Mouse (Mus musculus) brain, adult 10 weeks (tissue): Measurements from ENCODE around the gene Fktn. TPM values are rescaled to one million over a fixed set of nuclear protein-coding genes. Genes with fewer than 3 reads are reported as not detected.

Experiments used
- polyA plus RNA-seq: library from polyadenylated mRNA; stranded (reverse); fragments of 350-450 nt; fragmentation: Illumina TruSeq; extraction: RNeasy Lipid Tissue Mini Kit (QIAGEN cat#74804); gene quantifications from one replicate; pipeline ENCODE4 v1.2.3, GENCODE M21; 2015; ENCODE audit warnings: low read depth, low replicate concordance

The Fktn gene
- polyA plus RNA-seq, result 27.9 TPM

DNA sequence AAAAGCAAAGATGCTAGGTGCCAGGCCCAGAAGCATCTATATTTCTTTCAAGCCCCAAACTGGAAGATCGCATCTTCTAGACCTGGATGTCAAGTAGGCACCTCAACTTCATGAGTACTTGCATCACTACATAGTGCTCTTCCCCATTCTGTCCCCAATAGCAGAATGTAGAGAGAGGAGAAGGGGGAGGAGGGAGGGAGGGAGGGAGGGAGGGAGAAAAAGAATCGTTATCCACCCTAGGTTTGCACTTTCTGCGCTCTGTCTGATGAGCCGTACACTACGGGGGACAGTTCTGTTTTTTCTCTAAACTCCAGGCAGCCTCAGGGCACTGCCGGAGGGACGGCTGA, at the start of gene Fktn:
Gene Fktn, plus strand, starts transcription at position 295 of the 347 bp plus-strand sequence.

DNA sequence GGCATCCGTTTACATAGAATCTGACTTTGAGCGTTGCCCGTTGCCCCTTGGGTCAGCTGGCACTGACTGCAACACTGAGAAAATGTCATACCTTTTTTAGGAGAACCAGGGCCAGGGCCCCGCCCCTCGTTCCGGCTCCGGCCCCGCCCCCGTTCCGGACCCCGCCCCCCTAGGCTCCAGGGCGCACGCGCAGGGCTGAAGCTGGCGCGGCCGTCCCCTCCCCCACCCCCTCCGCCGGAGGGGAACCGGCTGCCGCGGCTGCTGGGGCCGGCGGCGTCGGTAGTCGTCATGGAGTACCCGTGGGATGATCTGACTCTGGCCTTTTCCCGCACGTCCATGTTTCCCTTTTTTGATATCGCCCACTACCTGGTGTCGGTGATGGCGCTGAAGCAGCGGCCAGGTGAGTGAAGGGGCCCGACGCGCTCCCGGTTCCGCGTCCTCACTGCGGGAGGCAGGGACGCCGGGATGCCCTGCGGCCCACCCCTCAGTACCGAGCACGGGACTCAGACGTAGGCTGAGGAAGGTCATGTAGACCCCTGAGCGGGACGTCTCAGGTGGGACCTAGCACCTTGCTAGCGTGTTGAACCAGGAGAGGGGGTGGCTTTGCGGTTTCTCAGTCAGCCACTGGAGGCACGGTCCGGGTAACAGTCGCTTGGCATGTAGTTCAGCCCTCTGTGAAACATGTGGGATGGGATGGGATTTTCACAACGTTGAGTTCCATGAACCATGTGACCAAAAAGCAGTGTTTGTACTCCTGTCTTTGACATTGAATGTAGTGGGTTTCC, 112.2 kb downstream of the Fktn start, which contains the start of gene Tmem38b:
Gene Tmem38b, plus strand, starts transcription at position 225 of the 785 bp plus-strand sequence.

Other genes starting within 250 kb of the Fktn start
- 16.0 TPM for gene Fsd1l, start 82.5 kb upstream of the Fktn start, polyA plus RNA-seq
- gene Tal2, start 65.7 kb downstream of the Fktn start, polyA plus RNA-seq, result 0.19 TPM
- 10.4 TPM for gene Tmem38b, start 112.0 kb downstream of the Fktn start, polyA plus RNA-seq